Mouse (Mus musculus): ENCODE measurements around the gene Atp2b2.

Gene Atp2b2

GRCm38 (mm10) chr6:113856790-113857189, 185.6 kb downstream of the Atp2b2 start:
- no peak for DNase-seq (ENCODE audit: low spot score)

DNA sequence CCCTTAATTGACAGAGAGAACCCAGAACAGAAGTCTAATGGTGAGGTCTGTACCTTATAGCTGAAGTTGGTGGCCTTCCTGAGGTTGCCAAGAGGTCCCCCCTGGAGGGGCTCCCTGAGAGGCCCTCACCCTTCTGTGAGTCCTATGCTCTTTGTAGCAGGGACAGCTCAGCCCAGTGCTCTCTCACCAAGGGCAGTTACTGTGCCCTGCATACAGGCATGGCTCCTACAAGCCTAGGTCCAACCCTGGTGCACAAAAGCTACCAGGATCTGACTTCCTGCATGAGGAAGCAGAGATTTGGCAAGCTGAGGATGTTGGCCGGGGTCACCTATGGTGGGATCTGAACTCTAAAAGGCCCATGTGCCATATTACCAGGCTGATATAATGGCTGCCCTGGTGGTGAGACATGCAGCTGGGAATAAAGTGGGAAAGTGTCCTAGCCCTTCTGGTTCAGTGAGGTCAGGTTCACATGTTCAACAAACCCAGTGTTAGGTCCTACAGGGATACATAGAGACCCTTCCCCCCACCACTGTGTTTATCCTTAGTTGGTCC, 186.2 kb downstream of the Atp2b2 start:
- DNase-seq (ENCODE audit: low spot score), result no peak

DNA sequence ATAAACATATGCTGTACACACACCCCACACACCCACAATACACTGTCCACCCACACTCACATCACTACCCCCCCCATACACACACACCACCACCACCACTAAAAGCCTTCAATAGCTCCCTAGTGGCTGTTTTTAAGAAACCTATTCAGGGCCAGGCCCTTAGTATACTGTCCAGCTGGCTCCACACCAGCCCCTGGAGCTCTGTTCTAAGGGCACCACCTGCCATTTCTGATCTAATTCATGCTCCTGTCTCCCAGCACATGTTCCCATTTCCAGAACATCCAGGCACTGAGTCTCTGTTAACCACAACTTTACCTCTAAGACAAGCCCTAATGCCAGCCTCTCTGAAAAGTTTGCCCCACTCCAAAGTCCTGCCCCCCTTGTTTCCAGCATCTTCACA, 186.8 kb downstream of the Atp2b2 start:
- DNase-seq (ENCODE audit: low spot score), result no peak

- peak; percentile 54 for DNase-seq (ENCODE audit: low spot score)
Measured at GRCm38 (mm10) chr6:113852318-113852717, 190.1 kb downstream of the Atp2b2 start.

DNA sequence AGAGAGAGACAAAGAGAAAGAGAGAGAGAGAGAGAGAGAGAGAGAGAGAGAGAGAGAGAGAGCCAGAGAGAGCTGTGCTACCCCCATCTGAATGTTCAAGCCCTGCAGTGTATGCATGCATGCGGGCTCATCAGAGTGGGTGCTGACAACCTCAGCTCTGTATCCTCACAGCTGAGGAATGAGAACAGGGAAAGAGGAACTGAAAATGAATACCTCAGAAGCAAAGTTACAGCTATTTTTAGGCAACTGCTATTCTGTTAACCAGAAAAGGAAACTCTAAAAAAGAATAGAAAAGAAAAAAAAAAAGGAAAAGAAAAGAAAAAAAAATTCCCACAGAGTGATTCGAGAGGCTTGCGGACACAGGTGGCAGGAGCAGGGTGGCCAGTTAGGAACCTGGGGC, 192.6 kb downstream of the Atp2b2 start:
- DNase-seq (ENCODE audit: low spot score), result no peak

GRCm38 (mm10) chr6:113848655-113849054, 193.8 kb downstream of the Atp2b2 start:
- no peak for DNase-seq (ENCODE audit: low spot score)

GRCm38 (mm10) chr6:113847092-113847491, 195.3 kb downstream of the Atp2b2 start:
- DNase-seq (ENCODE audit: low spot score), result no peak

- DNase-seq (ENCODE audit: low spot score), result no peak
Measured at GRCm38 (mm10) chr6:113843248-113843647, 199.2 kb downstream of the Atp2b2 start.

GRCm38 (mm10) chr6:113838493-113838892, 203.9 kb downstream of the Atp2b2 start:
- DNase-seq (ENCODE audit: low spot score), result no peak

- DNase-seq (ENCODE audit: low spot score), result no peak
Measured at GRCm38 (mm10) chr6:113837740-113838139, 204.7 kb downstream of the Atp2b2 start.

GRCm38 (mm10) chr6:113836545-113836944, 205.9 kb downstream of the Atp2b2 start:
- DNase-seq (ENCODE audit: low spot score), result no peak

DNA sequence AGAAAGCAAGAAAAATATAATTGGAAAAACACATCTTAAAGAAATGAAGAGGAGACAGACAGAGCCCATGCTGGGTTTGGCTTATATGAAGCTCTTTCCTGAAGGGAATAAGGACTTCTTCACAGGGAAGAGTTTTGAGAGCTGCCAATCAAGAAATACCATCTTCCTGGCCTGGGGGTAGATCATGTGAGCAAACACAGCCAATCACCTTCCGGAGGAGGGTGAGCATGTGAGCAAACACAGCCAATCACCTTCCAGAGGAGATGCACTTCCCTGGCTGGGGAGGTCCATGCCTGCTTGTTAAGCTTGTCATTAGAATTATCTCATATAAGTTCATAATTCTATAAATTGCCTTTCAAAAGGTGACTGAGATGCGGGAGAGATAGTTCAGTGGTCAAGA, 211.9 kb downstream of the Atp2b2 start:
- DNase-seq (ENCODE audit: low spot score), result no peak

GRCm38 (mm10) chr6:113827309-113827708, 215.1 kb downstream of the Atp2b2 start:
- no peak for DNase-seq (ENCODE audit: low spot score)

DNA sequence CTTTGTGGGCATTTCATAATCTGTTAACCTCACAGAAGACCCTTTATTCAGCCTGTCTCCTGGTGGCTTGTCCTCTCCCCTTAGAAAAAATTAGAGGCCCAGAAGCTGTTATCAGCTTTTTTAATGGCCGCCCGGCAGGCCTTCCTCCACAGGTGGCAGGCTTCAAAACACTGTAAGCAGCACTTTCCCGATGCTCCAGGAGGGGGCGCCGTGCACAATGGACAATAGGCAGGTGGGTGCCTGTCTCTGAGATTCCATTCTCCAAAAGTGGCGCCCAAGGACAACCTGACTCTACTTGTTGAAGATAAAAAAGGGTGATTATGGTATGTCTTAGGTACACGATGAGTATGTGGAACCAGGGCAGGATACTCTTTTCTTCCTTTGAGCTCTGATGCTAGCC, 220.0 kb downstream of the Atp2b2 start:
- DNase-seq (ENCODE audit: low spot score), result peak; percentile 18

DNA sequence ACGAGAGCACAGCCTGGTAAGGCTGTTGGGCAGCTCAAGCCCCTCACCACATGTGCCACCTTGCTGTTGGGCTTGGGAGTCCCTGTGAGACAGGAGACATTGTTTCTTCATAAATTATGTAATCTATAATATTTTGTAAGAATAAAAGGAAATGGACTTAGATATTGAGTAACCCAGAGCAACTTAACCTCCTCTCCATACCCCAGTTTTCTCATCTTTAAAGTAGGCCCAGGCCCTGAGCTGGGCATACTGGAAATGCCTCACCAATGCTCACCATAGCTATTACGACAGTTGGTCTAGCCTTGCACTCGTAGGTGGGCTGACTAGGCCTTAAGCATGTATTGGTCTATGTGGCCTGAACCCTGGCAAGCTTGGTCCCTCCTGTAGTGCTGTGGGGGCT, 225.7 kb downstream of the Atp2b2 start:
- DNase-seq (ENCODE audit: low spot score), result no peak

- DNase-seq (ENCODE audit: low spot score), result no peak
Measured at GRCm38 (mm10) chr6:113811462-113811861, 231.0 kb downstream of the Atp2b2 start.

GRCm38 (mm10) chr6:113810667-113811066, 231.7 kb downstream of the Atp2b2 start:
- no peak for DNase-seq (ENCODE audit: low spot score)

GRCm38 (mm10) chr6:113806241-113806640, 236.2 kb downstream of the Atp2b2 start:
- no peak for DNase-seq (ENCODE audit: low spot score)

GRCm38 (mm10) chr6:113801233-113801632, 241.2 kb downstream of the Atp2b2 start:
- DNase-seq (ENCODE audit: low spot score), result no peak

GRCm38 (mm10) chr6:113799915-113800314, 242.5 kb downstream of the Atp2b2 start:
- no peak for DNase-seq (ENCODE audit: low spot score)

DNA sequence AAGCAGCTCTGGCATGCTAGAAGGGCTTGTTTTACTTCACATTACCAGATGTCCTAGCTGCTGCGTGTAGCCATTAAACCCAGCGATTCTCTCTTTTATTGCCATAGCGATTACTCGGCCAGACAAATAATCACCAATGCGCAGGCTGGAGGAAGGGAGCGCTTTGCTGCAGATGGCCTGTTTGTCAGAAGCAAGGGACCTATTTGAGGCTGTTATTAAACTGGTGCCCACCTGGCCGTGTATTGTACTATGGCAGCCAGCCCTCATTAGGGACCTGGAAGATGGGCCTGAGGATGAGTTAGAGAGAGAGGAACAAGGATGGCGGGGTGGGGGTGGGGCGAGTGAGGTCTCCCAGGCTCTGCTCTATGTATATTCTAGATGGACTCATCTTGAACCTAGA, 243.1 kb downstream of the Atp2b2 start:
- no peak for DNase-seq (ENCODE audit: low spot score)

DNA sequence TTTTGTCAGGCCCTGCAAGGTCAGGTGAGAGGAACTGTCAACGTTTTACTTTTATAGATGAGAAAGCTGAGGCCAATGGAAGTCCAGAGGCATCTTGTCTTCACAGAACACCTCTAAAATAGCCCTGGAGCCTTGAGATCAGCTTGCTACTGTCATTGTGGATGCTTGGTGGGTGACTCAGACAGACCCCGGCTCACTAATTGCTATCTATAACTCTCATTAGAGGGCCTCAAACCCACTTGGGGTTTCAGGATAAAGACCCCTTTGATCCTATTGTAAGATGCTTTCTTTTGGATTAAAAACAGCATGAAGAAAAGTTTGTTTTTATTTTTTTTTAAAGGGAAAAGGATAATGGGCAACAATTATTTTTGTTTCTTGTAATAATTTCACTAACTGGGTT, 243.5 kb downstream of the Atp2b2 start:
- no peak for DNase-seq (ENCODE audit: low spot score)

DNA sequence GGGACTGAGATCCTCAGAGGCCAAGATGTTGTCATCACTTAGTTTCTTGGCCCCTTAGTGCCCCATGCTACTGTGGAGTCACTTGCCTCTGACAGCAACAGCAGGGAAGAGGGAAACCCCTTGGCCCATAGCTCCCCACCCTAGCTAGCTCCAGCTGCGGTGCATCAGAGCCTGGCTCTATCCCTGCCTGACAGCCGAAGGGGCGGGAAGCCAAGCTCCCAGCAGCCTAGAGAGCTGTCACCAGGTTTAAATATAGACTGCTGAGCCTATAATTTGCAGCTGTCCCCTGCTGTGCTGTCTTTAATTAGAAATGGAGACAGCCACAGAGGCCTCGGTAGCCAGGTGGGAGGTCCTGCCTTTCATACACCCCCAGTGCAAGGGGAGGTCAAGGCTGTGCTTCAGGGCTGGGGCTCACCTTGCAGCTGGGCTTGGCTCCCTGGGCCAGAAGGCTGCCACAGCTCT, 247.1 kb downstream of the Atp2b2 start:
- DNase-seq (ENCODE audit: low spot score), result peak; percentile 63

GRCm38 (mm10) chr6:113792368-113792767, 250.0 kb downstream of the Atp2b2 start:
- no peak for DNase-seq (ENCODE audit: low spot score)

- DNase-seq (ENCODE audit: low spot score), result peak; percentile 2
Measured at GRCm38 (mm10) chr6:113791012-113791411, 251.4 kb downstream of the Atp2b2 start.

Data from lung, postnatal 25 days (tissue).